9 mouse cellular contexts compared by ENCODE assay signal in genomic region chr1:74759773-74760172, GRCm38 (mm10). TPM values are rescaled to one million over a fixed set of nuclear protein-coding genes. Genes with fewer than 3 reads are reported as not detected.
DNase-seq lines count a peak whose midpoint lies in the region; ATAC-seq lines count a peak whose summit lies in the region.
"Had no signal": no experiment of that assay in that cellular context is flagged by ENCODE, and none has a peak within 500 bp of the region (broad histone marks: within the 10 kb centered on the region; RNA-seq: fewer than 3 reads in every experiment).

No protein-coding gene starts in this region.

- H3K27ac ChIP-seq in midbrain, embryonic 11.5 days (ENCODE audit: low read depth, low read length): no peak overlapping the region
- no peak overlapping the region for H3K27ac ChIP-seq in midbrain, embryonic 16.5 days (ENCODE audit: low read length)

- ATAC-seq in midbrain, embryonic 11.5 days (ENCODE audit: low FRiP score): 0 out of 2 replicates have a peak, but pooled peaks have one; percentile 19
- no peak for ATAC-seq in midbrain, embryonic 16.5 days

- no peaks in the 10 kb centered on the region for H3K4me1 ChIP-seq in midbrain, embryonic 11.5 days (ENCODE audit: control insufficient read depth, insufficient read depth, low read length)
- no peaks in the 10 kb centered on the region for H3K4me1 ChIP-seq in midbrain, embryonic 16.5 days (ENCODE audit: control insufficient read depth, insufficient read depth, low read length)

- H3K4me2 ChIP-seq in midbrain, embryonic 11.5 days: no peak overlapping the region
- no peak overlapping the region for H3K4me2 ChIP-seq in midbrain, embryonic 16.5 days (ENCODE audit: low read length)

- peak; percentile 58 to 72 for DNase-seq in cerebellum, postnatal 10 days
- no peak for DNase-seq in cerebellum, adult 9-11 months
- peak; percentile 86 for DNase-seq in midbrain, embryonic 11.5 days (ENCODE audit: low spot score, missing footprints)
- DNase-seq in embryo, embryonic 11 days: peak; percentile 76
- DNase-seq in kidney, postnatal 4 days: peak; percentile 51 to 70
- DNase-seq in right cerebral cortex, postnatal 14 days: peak; percentile 32
- no peak for DNase-seq in spleen, adult 18-20 months

- H3K27me3 ChIP-seq in midbrain, embryonic 11.5 days (ENCODE audit: control insufficient read depth, insufficient read depth, low read length): no peaks in the 10 kb centered on the region; the same call in 1 of the 2 replicates
- H3K27me3 ChIP-seq in midbrain, embryonic 16.5 days (ENCODE audit: control insufficient read depth, insufficient read depth, low read depth, low read length): peaks cover 6% of the 10 kb centered on the region

- no peak overlapping the region for H3K9ac ChIP-seq in midbrain, embryonic 11.5 days (ENCODE audit: low read length)
- H3K9ac ChIP-seq in midbrain, embryonic 16.5 days (ENCODE audit: low read depth, low read length): no peak overlapping the region

- no peaks in the 10 kb centered on the region for H3K9me3 ChIP-seq in midbrain, embryonic 11.5 days (ENCODE audit: control insufficient read depth, low read length)
- no peaks in the 10 kb centered on the region for H3K9me3 ChIP-seq in midbrain, embryonic 16.5 days (replicated peaks; ENCODE audit: control insufficient read depth, low read length, poor library complexity, severe bottlenecking)

- WGBS in midbrain, embryonic 11.5 days: 29% methylated on average over 4 of the region's 4 CpGs
- WGBS in midbrain, embryonic 16.5 days: 26% methylated on average over 4 of the region's 4 CpGs

- no peaks in the 10 kb centered on the region for H3K36me3 ChIP-seq in midbrain, embryonic 11.5 days (ENCODE audit: control insufficient read depth, insufficient read depth, low read length)
- H3K36me3 ChIP-seq in midbrain, embryonic 16.5 days (ENCODE audit: control insufficient read depth, insufficient read depth, low read length): no peaks in the 10 kb centered on the region

- no peak overlapping the region for H3K4me3 ChIP-seq in midbrain, embryonic 11.5 days (ENCODE audit: low read depth, low read length)
- no peak overlapping the region for H3K4me3 ChIP-seq in midbrain, embryonic 16.5 days (ENCODE audit: low read depth, low read length)

RNA-seq across cellular contexts. Expression of gene Prkag3, which starts 10.8 kb away (rescaled TPM):
- polyA plus RNA-seq in midbrain, embryonic 11.5 days (2014; fragmentation: Nextera tagmentation; extraction: Ambion mirVana): not detected in 2 replicates
- not detected in 2 replicates for polyA plus RNA-seq in midbrain, embryonic 16.5 days (2015; fragmentation: Nextera tagmentation; extraction: Ambion mirVana)
- polyA plus RNA-seq: neural tube, embryonic 14.5 days had no signal

RNA-seq across cellular contexts. Expression of gene Wnt6, which starts 11.9 kb away (rescaled TPM):
- 3.3 and 3.4 TPM in 2 replicates for polyA plus RNA-seq in midbrain, embryonic 11.5 days (2014; fragmentation: Nextera tagmentation; extraction: Ambion mirVana)
- 3.6 and 4.2 TPM in 2 replicates for polyA plus RNA-seq in midbrain, embryonic 16.5 days (2015; fragmentation: Nextera tagmentation; extraction: Ambion mirVana)
- polyA plus RNA-seq: neural tube, embryonic 14.5 days had no signal

RNA-seq across cellular contexts. Expression of gene Wnt10a, which starts 31.5 kb away (rescaled TPM):
- 1.4 and 2.3 TPM in 2 replicates for polyA plus RNA-seq in midbrain, embryonic 11.5 days (2014; fragmentation: Nextera tagmentation; extraction: Ambion mirVana)
- polyA plus RNA-seq in midbrain, embryonic 16.5 days (2015; fragmentation: Nextera tagmentation; extraction: Ambion mirVana): 0.10 and 0.47 TPM in 2 replicates
- polyA plus RNA-seq: neural tube, embryonic 14.5 days had no signal

RNA-seq across cellular contexts. Expression of gene Cyp27a1, which starts 46.4 kb away (rescaled TPM):
- polyA plus RNA-seq in midbrain, embryonic 11.5 days (2014; fragmentation: Nextera tagmentation; extraction: Ambion mirVana): 6.7 and 7.1 TPM in 2 replicates
- polyA plus RNA-seq in midbrain, embryonic 16.5 days (2015; fragmentation: Nextera tagmentation; extraction: Ambion mirVana): 1.8 and 2.8 TPM in 2 replicates

Comparison
In these comparisons a context has a peak if more than half of its experiments do, and no peak if none do; other contexts are left out.
1. DNase-seq: peak in cerebellum, postnatal 10 days (2 of 2), midbrain, embryonic 11.5 days (single experiment), embryo, embryonic 11 days (single experiment), kidney, postnatal 4 days (2 of 2) and right cerebral cortex, postnatal 14 days (single experiment); none in cerebellum, adult 9-11 months (single experiment) and spleen, adult 18-20 months (0 of 2).